Mouse (Mus musculus) stomach, embryonic 15.5 days (tissue): ENCODE results near the gene Kynu. TPM values are rescaled to one million over a fixed set of nuclear protein-coding genes. Genes with fewer than 3 reads are reported as not detected.

Experiments used
- ATAC-seq: fragments of 200-750 bp; cut with Nextera tagmentation; 2 replicates; pipeline ENCODE4 v1.8.0; 2017; ENCODE audit warnings: low read depth, moderate number of reproducible peaks, moderate TSS enrichment; ENCODE audit not compliant: insufficient read depth, low FRiP score
- H3K27ac ChIP-seq: fragments of 300-500 bp; sonication (generic); 2 replicates; pipeline ENCODE4 v1.5.1; 2015; ENCODE audit warnings: mild to moderate bottlenecking, inconsistent platforms
- H3K27me3 ChIP-seq: fragments of 300-500 bp; sonication (generic); replicated peaks from 2 replicates; pipeline ENCODE4 v1.6.1; 2015; ENCODE audit warnings: inconsistent platforms
- H3K36me3 ChIP-seq: fragments of 300-500 bp; sonication (generic); 2 replicates; pipeline ENCODE4 v1.6.1; 2015; ENCODE audit warnings: inconsistent platforms
- H3K4me1 ChIP-seq: fragments of 300-500 bp; sonication (generic); 2 replicates; pipeline ENCODE4 v1.6.1; 2015; ENCODE audit warnings: inconsistent platforms
- H3K4me2 ChIP-seq: fragments of 300-500 bp; sonication (generic); 2 replicates; pipeline ENCODE4 v1.6.1; 2015; ENCODE audit warnings: mild to moderate bottlenecking, inconsistent platforms
- H3K4me3 ChIP-seq: fragments of 300-500 bp; sonication (generic); replicated peaks from 2 replicates; pipeline ENCODE4 v1.5.1; 2015; ENCODE audit warnings: inconsistent platforms
- H3K9ac ChIP-seq: fragments of 300-500 bp; sonication (generic); 2 replicates; pipeline ENCODE4 v1.6.1; 2015; ENCODE audit warnings: inconsistent platforms
- H3K9me3 ChIP-seq: fragments of 300-500 bp; sonication (generic); 2 replicates; pipeline ENCODE4 v1.6.1; 2016; ENCODE audit warnings: inconsistent platforms
- WGBS: fragments of 180-500 bp; shearing (Covaris S2); methylation state at CpG from one replicate; pipeline ENCODE4 v1.1.7; 2015; 5-methylcytosine and 5-hydroxymethylcytosine counted together
- polyA plus RNA-seq: library from polyadenylated mRNA; unstranded; fragments of >200 nt; fragmentation: Nextera tagmentation; extraction: Ambion mirVana; gene quantifications from 2 replicates; pipeline ENCODE4 v1.2.1, GENCODE M21; 2015

The Kynu gene
- polyA plus RNA-seq, 1 experiment from 2014 or later = 1.5 TPM

GRCm38 (mm10) chr2:43573526-43573925 lies 18.4 kb downstream of the Kynu start:
- H3K27ac ChIP-seq = no peak overlapping the region
- H3K4me2 ChIP-seq = no peak overlapping the region
- no peaks in the 10 kb centered on the region for H3K36me3 ChIP-seq
- no peak for ATAC-seq
- H3K9ac ChIP-seq = no peak overlapping the region
- 94% methylated on average over 1 of the region's 1 CpGs for WGBS
- no peaks in the 10 kb centered on the region for H3K9me3 ChIP-seq
- no peaks in the 10 kb centered on the region for H3K4me1 ChIP-seq
- no peaks in the 10 kb centered on the region for H3K27me3 ChIP-seq
- no peak overlapping the region for H3K4me3 ChIP-seq

- no peak overlapping the region for H3K9ac ChIP-seq
- no peaks in the 10 kb centered on the region for H3K36me3 ChIP-seq
- no peak overlapping the region for H3K4me2 ChIP-seq
- no peak overlapping the region for H3K4me3 ChIP-seq
- H3K4me1 ChIP-seq = no peaks in the 10 kb centered on the region
- H3K27me3 ChIP-seq = no peaks in the 10 kb centered on the region
- no peak overlapping the region for H3K27ac ChIP-seq
- ATAC-seq = no peak
- no peaks in the 10 kb centered on the region for H3K9me3 ChIP-seq
- 71% methylated on average over 8 of the region's 8 CpGs for WGBS
These were observed 28.2 kb downstream of the Kynu start for GRCm38 (mm10) chr2:43583243-43583812.

GRCm38 (mm10) chr2:43585508-43585907 lies 30.4 kb downstream of the Kynu start:
- H3K4me2 ChIP-seq = no peak overlapping the region
- no peak overlapping the region for H3K27ac ChIP-seq
- no peaks in the 10 kb centered on the region for H3K36me3 ChIP-seq
- H3K9ac ChIP-seq = no peak overlapping the region
- H3K4me3 ChIP-seq = no peak overlapping the region
- no peak for ATAC-seq
- H3K27me3 ChIP-seq = no peaks in the 10 kb centered on the region
- no peaks in the 10 kb centered on the region for H3K9me3 ChIP-seq
- 77% methylated on average over 3 of the region's 3 CpGs for WGBS
- no peaks in the 10 kb centered on the region for H3K4me1 ChIP-seq

GRCm38 (mm10) chr2:43587832-43588231 lies 32.7 kb downstream of the Kynu start:
- no peaks in the 10 kb centered on the region for H3K4me1 ChIP-seq
- 57% methylated on average over 2 of the region's 2 CpGs for WGBS
- no peak for ATAC-seq
- H3K27me3 ChIP-seq = no peaks in the 10 kb centered on the region
- no peak overlapping the region for H3K4me2 ChIP-seq
- H3K27ac ChIP-seq = no peak overlapping the region
- no peak overlapping the region for H3K9ac ChIP-seq
- H3K9me3 ChIP-seq = no peaks in the 10 kb centered on the region
- H3K4me3 ChIP-seq = no peak overlapping the region
- H3K36me3 ChIP-seq = no peaks in the 10 kb centered on the region

GRCm38 (mm10) chr2:43592001-43592704 lies 37.0 kb downstream of the Kynu start:
- H3K36me3 ChIP-seq = no peaks in the 10 kb centered on the region
- no peak for ATAC-seq
- WGBS = 47% methylated on average over 1 of the region's 1 CpGs
- no peaks in the 10 kb centered on the region for H3K9me3 ChIP-seq
- no peak overlapping the region for H3K9ac ChIP-seq
- H3K4me3 ChIP-seq = no peak overlapping the region
- no peak overlapping the region for H3K4me2 ChIP-seq
- H3K4me1 ChIP-seq = no peaks in the 10 kb centered on the region
- H3K27ac ChIP-seq = no peak overlapping the region
- H3K27me3 ChIP-seq = no peaks in the 10 kb centered on the region

GRCm38 (mm10) chr2:43613571-43613970 lies 58.4 kb downstream of the Kynu start:
- H3K27ac ChIP-seq = no peak overlapping the region
- no peak overlapping the region for H3K4me2 ChIP-seq
- H3K4me1 ChIP-seq = no peaks in the 10 kb centered on the region
- no peak for ATAC-seq
- 6% methylated on average over 6 of the region's 6 CpGs for WGBS
- H3K27me3 ChIP-seq = no peaks in the 10 kb centered on the region
- no peaks in the 10 kb centered on the region for H3K9me3 ChIP-seq
- no peaks in the 10 kb centered on the region for H3K36me3 ChIP-seq
- H3K4me3 ChIP-seq = no peak overlapping the region
- H3K9ac ChIP-seq = no peak overlapping the region

- Histone ChIP-seq H3K36me3 (no peaks in the 10 kb centered on the region), H3K4me3 (no peak overlapping the region), H3K9me3 (no peaks in the 10 kb centered on the region), H3K27ac (no peak overlapping the region), H3K9ac (no peak overlapping the region), H3K27me3 (no peaks in the 10 kb centered on the region), H3K4me2 (no peak overlapping the region), H3K4me1 (no peaks in the 10 kb centered on the region)
- ATAC-seq = no peak
These were observed 66.0 kb downstream of the Kynu start for GRCm38 (mm10) chr2:43621140-43621539.

- no peaks in the 10 kb centered on the region for H3K9me3 ChIP-seq
- no peak overlapping the region for H3K27ac ChIP-seq
- no peaks in the 10 kb centered on the region for H3K36me3 ChIP-seq
- ATAC-seq = no peak
- no peak overlapping the region for H3K9ac ChIP-seq
- no peaks in the 10 kb centered on the region for H3K27me3 ChIP-seq
- WGBS = 0% methylated on average over 1 of the region's 1 CpGs
- H3K4me3 ChIP-seq = no peak overlapping the region
- H3K4me2 ChIP-seq = no peak overlapping the region
- no peaks in the 10 kb centered on the region for H3K4me1 ChIP-seq
These were observed 67.7 kb downstream of the Kynu start for GRCm38 (mm10) chr2:43622844-43623243.

- no peak for ATAC-seq
- Histone ChIP-seq H3K9me3 (no peaks in the 10 kb centered on the region), H3K27me3 (no peaks in the 10 kb centered on the region), H3K4me3 (no peak overlapping the region), H3K36me3 (no peaks in the 10 kb centered on the region), H3K4me1 (no peaks in the 10 kb centered on the region), H3K27ac (no peak overlapping the region), H3K4me2 (no peak overlapping the region), H3K9ac (no peak overlapping the region)
These were observed 76.7 kb downstream of the Kynu start for GRCm38 (mm10) chr2:43631786-43632185.

- no peaks in the 10 kb centered on the region for H3K9me3 ChIP-seq
- H3K27me3 ChIP-seq = no peaks in the 10 kb centered on the region
- no peaks in the 10 kb centered on the region for H3K36me3 ChIP-seq
- no peak overlapping the region for H3K4me2 ChIP-seq
- no peaks in the 10 kb centered on the region for H3K4me1 ChIP-seq
- no peak overlapping the region for H3K27ac ChIP-seq
- no peak overlapping the region for H3K9ac ChIP-seq
- no peak overlapping the region for H3K4me3 ChIP-seq
- no peak for ATAC-seq
These were observed 81.4 kb downstream of the Kynu start for GRCm38 (mm10) chr2:43636498-43636897.

- Histone ChIP-seq H3K27me3 (no peaks in the 10 kb centered on the region), H3K9ac (no peak overlapping the region), H3K4me2 (no peak overlapping the region), H3K4me1 (no peaks in the 10 kb centered on the region), H3K36me3 (no peaks in the 10 kb centered on the region), H3K4me3 (no peak overlapping the region), H3K9me3 (no peaks in the 10 kb centered on the region), H3K27ac (no peak overlapping the region)
- WGBS = 83% methylated on average over 2 of the region's 2 CpGs
- no peak for ATAC-seq
These were observed 91.8 kb downstream of the Kynu start for GRCm38 (mm10) chr2:43646962-43647361.

GRCm38 (mm10) chr2:43669588-43669987 lies 114.5 kb downstream of the Kynu start:
- ATAC-seq = no peak
- Histone ChIP-seq H3K4me2 (no peak overlapping the region), H3K4me3 (no peak overlapping the region), H3K9ac (no peak overlapping the region), H3K27ac (no peak overlapping the region), H3K36me3 (no peaks in the 10 kb centered on the region), H3K4me1 (no peaks in the 10 kb centered on the region), H3K27me3 (no peaks in the 10 kb centered on the region), H3K9me3 (no peaks in the 10 kb centered on the region)

GRCm38 (mm10) chr2:43673619-43674018 lies 118.5 kb downstream of the Kynu start:
- Histone ChIP-seq H3K4me2 (no peak overlapping the region), H3K4me1 (no peaks in the 10 kb centered on the region), H3K9me3 (no peaks in the 10 kb centered on the region), H3K27me3 (no peaks in the 10 kb centered on the region), H3K4me3 (no peak overlapping the region), H3K27ac (no peak overlapping the region), H3K9ac (no peak overlapping the region), H3K36me3 (no peaks in the 10 kb centered on the region)
- 2% methylated on average over 6 of the region's 6 CpGs for WGBS
- no peak for ATAC-seq
